Mouse (Mus musculus) gastrocnemius, adult 2 months (tissue): ENCODE measurements around the gene Glmp. TPM values are rescaled to one million over a fixed set of nuclear protein-coding genes. Genes with fewer than 3 reads are reported as not detected.

Experiments used
- DNase-seq: peaks from one replicate; pipeline ENCODE4 v3.0.0; 2022
- H3K27ac ChIP-seq: fragments of 200-600 bp; 2 replicates; pipeline ENCODE4 v1.8.1; 2022; ENCODE audit warnings: mild to moderate bottlenecking
- H3K4me3 ChIP-seq: fragments of 200-600 bp; 2 replicates; pipeline ENCODE4 v1.8.1; 2022; ENCODE audit warnings: mild to moderate bottlenecking, moderate library complexity
- CTCF ChIP-seq: fragments of 200-600 bp; IDR thresholded peaks from 2 replicates; pipeline ENCODE4 v1.8.1; 2022; ENCODE audit warnings: antibody characterized with exemption, mild to moderate bottlenecking, moderate library complexity
- intact Hi-C: fragments of 180-260 bp; cut with DNase I; formaldehyde crosslinking; loops from one replicate; pipeline ENCODE4 v1.15.1; 2025
- total RNA-seq, 2 experiments: library from RNA; stranded (reverse); gene quantifications; 2 replicates each; pipeline ENCODE4 v1.2.3; 2021

Glmp gene
- total RNA-seq, 2 experiments from 2014 or later: 39.0 to 39.8 TPM

DNA sequence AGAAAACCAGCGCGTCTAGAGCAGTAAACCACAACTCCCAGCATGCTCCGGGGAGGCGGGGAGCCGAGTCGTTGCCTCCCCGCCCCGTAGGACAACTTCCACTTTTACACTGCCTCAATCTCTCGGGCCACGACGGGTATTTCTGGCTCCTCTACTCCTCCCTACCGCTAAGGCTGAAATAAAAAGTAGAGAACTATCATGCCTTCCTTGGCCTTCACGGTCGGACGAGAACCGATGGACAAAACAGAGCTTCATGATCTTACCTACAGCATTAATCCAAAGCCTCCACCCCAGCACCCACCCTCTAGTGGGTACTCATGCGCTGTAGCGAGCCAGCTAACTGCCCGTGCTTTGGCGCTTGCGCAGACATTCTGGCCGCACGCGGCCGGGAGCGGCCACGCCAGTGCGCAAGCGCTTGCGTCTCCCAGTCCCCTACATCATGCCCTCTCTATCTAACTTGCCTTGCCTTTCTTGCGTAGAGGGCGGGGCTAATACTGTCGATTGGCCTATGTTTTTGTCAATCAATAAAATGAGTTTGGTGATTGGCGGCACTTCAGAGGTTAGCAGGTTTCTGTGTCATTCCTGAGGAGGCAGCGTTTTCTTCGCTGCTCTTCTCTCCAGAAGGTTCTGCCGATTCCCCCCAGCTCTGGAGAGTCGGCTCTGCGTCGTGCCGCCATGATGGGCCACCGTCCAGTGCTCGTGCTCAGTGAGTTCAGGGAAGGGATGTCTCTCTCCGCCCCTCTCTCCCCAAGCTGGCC is 28.1 kb upstream of the Glmp start, which contains the start of the genes Tsacc and Cct3:
Gene Tsacc (minus strand): TSS at position 439 of the 758 bp plus-strand sequence.
Gene Cct3 (plus strand): TSS at position 556 of the 758 bp plus-strand sequence.
- H3K27ac ChIP-seq: peak within 1 kb of the TSS; percentile 96
- peak; percentile 21; the same call in 1 of the 2 replicates for TF ChIP-seq CTCF
- H3K4me3 ChIP-seq: peak within 1 kb of the TSS; percentile 80
- peak; percentile 97 for DNase-seq
- intact Hi-C loops: no loop called here

DNA sequence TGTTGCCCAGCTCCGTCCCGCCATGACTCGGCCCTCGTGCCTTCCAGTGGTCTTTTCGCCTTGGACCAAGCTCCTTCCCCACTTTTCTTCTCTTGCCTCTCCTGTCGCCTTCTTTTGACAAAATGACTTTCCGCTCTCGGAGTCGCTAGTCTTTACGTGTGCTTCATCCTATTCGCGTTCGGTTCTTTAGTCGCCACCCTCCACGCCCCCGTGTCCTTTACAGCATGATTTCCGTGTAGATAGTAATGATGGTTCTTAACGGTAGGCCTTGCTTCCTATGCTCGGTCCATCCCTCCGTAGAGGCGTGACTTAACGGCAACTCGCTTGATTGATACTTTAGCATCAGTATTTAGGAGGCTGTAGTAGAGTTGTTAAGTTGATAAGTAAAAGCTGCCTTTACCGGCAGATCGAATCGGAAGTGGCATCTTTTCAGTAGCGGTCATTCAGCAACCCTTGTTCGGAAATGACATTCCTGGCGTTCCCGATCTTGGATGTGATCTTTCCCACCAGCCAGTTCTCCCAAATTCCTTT is 27.4 kb upstream of the Glmp start:
- no peak for TF ChIP-seq CTCF
- no peak for DNase-seq
- peak overlapping the region; percentile 96 for H3K27ac ChIP-seq
- intact Hi-C loops: no loop called here
- H3K4me3 ChIP-seq: peak overlapping the region; percentile 80

- intact Hi-C loops: no loop called here
- Histone ChIP-seq H3K27ac (no peak overlapping the region), H3K4me3 (no peak overlapping the region)
- no peak for DNase-seq
- TF ChIP-seq CTCF: no peak
Measured at GRCm38 (mm10) chr3:88299172-88299571, 25.7 kb upstream of the Glmp start.

GRCm38 (mm10) chr3:88328956-88329355 is 4.1 kb downstream of the Glmp start:
- DNase-seq: no peak
- TF ChIP-seq CTCF: no peak
- Histone ChIP-seq H3K4me3 (no peak overlapping the region), H3K27ac (no peak overlapping the region)
- intact Hi-C loops: no loop called here

- no peak overlapping the region for H3K4me3 ChIP-seq
- peak; percentile 60 for DNase-seq
- peak; percentile 84 for TF ChIP-seq CTCF
- intact Hi-C loops: no loop called here
- H3K27ac ChIP-seq: no peak overlapping the region
Measured at GRCm38 (mm10) chr3:88331282-88331681, 6.5 kb downstream of the Glmp start.

GRCm38 (mm10) chr3:88334029-88334658 is 9.3 kb downstream of the Glmp start:
- DNase-seq: no peak
- Histone ChIP-seq H3K27ac (peak overlapping the region; percentile 98), H3K4me3 (peak overlapping the region; percentile 89)
- intact Hi-C loops: no loop called here
- TF ChIP-seq CTCF: no peak

DNA sequence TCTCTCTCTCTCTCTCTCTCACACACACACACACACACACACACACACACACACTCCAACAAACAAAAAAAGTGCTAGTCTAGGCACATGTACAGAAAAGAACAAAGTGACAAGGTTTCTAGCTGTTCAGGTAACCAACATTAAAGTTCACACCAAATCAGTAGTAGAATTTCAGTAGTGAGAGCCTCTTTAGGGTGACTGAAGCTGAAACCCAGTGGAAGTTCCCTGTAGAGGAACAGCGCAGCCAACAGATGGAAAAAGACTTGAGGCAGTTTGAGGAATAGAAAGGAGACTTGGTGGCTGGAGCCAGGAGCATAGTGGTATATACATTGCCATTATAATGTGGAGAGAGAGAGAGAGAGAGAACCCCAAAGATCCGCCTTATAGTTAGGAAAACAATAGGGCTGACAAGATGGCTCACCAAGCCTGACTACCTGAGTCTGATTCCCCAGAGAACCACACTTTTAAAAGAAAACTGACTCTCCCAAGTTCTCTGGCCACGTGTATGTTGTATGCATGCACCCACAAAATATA is 10.1 kb downstream of the Glmp start:
- TF ChIP-seq CTCF: no peak
- H3K27ac ChIP-seq: peak overlapping the region; percentile 98
- intact Hi-C loops: no loop called here
- DNase-seq: no peak
- H3K4me3 ChIP-seq: peak overlapping the region; percentile 89

- H3K4me3 ChIP-seq: peak overlapping the region; percentile 89
- peak; percentile 57 for DNase-seq
- peak overlapping the region; percentile 98 for H3K27ac ChIP-seq
- intact Hi-C loops: no loop called here
- TF ChIP-seq CTCF: no peak
Measured at GRCm38 (mm10) chr3:88335436-88336053, 10.7 kb downstream of the Glmp start.

DNA sequence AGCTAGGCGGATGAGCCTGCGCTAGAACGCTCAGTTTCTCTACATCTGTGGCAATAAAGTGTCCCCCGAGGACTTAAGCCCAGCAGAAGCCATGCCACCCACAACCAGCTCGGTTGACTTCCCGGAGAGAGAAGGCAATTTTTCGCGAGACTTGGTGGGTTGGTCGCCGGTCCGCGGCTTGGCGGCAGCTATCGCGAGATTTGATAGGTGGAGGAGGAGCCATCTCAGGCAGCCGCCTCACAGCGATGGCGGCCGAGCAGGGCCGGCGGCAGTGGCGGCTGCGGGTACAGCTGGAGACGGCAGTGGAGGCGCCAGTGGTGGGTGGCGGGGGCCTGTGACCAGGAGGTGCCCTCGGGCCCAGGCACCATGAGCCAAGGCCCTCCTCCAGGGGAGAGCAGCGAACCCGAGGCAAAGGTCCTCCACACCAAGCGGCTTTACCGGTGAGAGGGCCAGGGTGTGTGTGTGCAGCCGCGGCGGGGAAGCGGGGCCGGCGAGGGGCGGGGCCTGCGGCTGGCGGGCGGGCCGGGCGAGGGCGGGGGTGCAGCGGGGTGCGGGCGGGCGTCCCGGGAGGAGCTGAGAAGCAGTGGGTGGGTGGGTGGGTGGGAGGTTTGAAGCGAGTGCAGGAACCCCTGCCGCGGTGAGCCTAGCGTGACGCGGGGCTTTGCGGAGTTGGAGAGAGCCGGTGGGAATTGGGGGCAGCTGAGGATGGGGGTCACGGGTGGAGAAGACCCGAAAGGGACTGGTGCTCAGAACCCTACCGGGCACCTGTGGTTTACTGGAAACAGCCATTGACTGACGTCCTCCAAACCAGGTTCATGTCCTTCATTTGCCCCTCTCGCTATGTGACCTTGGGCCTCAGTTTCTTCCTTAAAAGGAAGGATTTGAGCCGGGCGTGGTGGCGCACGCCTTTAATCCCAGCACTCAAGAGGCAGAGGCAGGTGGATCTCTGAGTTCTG is 11.5 kb downstream of the Glmp start, which contains the start of the genes Tmem79 and Smg5:
Gene Tmem79 (minus strand): TSS at position 91 of the 956 bp plus-strand sequence.
Gene Smg5 (plus strand): TSS at position 203 of the 956 bp plus-strand sequence.
- TF ChIP-seq CTCF: no peak

DNA sequence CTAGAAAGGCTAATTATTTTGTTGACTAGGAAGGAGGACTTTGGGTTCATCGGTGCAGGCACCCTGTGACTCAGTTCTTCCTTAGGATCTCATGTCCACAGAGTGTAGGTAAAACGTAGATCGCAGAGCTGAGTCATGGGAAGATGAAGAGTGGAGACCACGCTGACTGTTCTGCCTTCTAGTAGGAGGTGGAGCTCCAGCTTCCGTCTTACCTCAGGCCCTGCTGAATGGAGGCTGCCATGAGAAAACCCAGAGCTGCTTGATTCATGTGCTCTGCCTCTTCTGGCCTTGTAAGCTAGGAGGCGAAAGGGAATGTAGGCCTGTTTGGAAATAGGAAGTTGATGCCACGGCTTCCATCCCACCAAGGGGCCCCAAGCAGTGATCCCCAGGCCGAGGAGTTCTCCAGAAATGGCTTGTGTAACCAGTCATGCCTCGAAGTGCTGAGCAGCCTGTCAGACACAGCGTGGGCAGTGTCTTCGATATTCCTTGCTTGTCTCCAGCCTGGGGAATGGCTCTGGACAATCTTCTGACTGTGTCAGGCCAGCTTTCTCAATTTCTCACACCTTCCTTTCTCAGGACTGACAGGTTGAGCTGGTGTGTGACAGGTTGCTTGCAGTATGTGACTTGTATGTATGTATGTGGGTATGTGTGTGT is 12.7 kb downstream of the Glmp start:
- TF ChIP-seq CTCF: no peak
- no peak for DNase-seq
- peak overlapping the region; percentile 98 for H3K27ac ChIP-seq
- peak overlapping the region; percentile 89 for H3K4me3 ChIP-seq
- intact Hi-C loops: no loop called here

More for the DNA sequence above, 11.5 kb downstream of the Glmp start, which contains the start of the genes Tmem79 and Smg5:
- intact Hi-C loops: no loop called here
- H3K27ac ChIP-seq: peak within 1 kb of the TSS; percentile 98
- peak within 1 kb of the TSS; percentile 89 for H3K4me3 ChIP-seq
- DNase-seq: peak; percentile 98

DNA sequence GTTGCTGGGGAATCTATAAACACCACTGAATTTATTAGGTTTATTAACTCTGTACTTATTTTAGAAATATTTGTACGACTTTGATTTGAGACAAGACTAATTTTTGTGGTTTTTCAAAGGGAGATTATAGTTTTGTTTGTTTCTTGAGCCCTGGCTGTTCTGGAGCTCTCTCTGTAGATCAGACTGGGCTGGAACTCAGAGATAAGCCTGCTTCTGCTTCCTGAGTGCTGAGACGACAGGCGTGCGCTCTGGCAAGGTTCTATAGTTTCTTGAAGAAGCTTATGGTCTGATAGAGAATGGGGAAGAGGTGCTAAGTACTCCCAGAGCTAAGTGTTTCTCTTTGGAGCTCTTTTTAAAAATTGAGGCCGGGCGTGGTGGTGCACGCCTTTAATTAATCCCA is 13.5 kb downstream of the Glmp start:
- Histone ChIP-seq H3K4me3 (peak overlapping the region; percentile 9; the same call in 1 of the 2 replicates), H3K27ac (peak overlapping the region; percentile 71)
- DNase-seq: no peak
- intact Hi-C loops: no loop called here
- TF ChIP-seq CTCF: no peak
